Mouse (Mus musculus) cerebellum, postnatal 4 days (tissue): ENCODE results near the gene Zfp663.

Experiments used
- DNase-seq, 2 experiments: peaks; one replicate each; pipeline ENCODE4 v3.0.0; 2022; ENCODE audit warnings: low spot score in 2 of 2, mixed read lengths in 1 of 2

The Zfp663 gene

GRCm38 (mm10) chr2:165320531-165321150 is 47.9 kb downstream of the Zfp663 start:
- no peak for DNase-seq

DNA sequence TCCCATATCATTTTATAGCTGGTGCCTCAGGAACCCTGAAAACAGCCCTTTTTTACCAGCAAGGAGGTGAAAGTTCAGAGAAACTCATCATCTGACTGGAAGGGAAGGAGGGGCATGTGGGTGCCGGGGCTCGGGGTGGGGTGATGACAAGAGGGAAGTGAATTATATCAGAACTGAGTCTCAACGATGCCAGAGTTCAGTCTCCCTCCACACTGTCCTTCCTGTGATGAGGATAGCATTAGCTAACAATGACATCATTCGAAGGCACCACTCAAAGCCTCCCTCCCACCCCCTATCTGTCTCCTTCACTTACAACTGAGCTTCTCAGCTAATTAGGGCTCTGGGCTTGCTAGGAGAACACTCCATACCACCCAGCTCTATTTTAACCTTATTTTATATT is 49.0 kb downstream of the Zfp663 start:
- DNase-seq = no peak

DNA sequence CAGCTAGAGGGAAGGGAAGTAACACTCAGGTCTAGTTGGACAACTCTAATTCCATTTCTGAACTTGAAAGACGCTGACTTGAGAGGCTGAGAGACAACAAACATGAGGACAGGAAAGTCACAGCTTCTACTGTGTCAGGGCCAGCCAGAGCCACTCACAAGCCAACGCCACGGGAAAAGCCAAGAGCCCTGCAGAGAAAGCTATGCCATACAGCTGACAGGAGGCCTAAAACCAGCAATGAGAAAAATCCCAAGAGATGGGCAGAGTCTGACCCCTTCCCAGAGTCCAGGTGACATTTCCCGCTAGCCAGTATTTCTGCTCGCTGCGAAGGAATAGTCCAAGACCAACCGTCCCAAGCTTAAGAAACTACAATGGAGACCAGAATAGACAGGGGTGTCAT is 49.6 kb downstream of the Zfp663 start:
- DNase-seq = no peak

GRCm38 (mm10) chr2:165317621-165318263 is 50.8 kb downstream of the Zfp663 start:
- no peak for DNase-seq

DNA sequence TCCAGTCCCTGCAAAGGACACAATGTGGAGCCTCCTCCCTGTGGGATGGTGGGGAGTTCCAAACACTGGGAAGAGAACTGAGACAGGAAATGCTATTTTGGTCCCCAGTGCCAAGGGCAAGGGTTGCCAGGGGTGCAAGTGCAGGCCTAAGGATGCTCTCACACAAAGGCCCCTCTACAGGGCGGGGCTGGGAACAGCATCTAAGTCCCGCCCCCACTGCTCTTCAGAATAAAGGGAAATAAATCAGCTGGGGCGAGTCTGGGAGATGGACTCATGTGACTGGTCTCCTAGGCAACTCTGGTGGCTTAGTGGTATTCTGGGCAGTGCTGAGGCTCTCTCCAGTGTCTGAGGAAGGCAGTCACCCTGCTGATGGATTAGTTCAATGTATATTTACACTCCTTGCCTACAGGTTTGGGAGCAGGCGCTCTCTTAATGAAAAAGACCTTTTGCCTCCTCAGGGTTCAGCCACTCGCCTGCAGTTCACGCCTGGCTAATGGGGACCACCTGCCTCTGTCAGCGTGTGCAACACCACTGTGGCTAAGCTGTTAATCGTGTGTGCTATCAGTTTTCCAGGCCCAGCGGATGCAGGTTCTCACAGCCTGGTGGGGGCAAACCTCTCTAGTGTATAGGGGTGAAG is 51.6 kb downstream of the Zfp663 start:
- no peak for DNase-seq

GRCm38 (mm10) chr2:165316204-165316603 is 52.3 kb downstream of the Zfp663 start:
- no peak for DNase-seq

DNA sequence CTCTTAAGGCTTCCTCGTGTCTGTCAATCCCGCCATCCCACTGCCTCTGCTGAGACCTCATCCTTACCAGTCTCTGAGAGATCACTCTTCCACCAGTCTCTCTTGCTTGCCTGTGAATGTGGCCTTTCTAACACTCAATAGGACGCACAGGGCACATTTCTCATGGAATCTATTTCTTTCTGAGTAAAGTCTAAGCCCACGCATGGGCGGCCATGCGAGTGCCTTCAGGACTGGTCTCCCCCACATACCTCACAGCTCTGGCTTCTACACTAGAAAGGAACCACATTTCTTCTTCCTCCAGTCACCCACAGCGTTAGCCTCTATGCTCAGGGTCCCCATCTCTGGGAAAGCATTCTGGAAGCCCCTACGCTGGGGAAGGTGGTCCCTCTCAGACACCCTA is 54.3 kb downstream of the Zfp663 start:
- no peak for DNase-seq

DNA sequence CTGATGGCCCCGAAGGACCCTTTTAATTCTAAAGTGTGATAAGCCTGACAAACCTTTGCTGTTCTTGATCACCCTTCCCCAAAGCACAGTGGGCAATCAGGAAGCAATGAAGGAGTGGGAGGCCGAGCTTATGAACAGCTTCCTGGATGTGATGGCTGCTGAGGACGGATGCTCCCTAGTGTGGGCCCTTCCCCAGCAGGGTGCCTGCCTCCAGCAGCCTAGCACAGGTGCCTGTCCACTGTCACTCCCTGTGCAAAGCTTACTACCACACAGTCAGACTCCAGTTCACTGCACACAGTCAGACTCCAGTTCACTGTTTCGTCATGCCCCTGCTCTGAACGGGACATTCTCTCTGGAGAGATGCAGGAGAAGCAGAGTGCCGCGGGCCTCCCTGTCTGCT is 56.1 kb downstream of the Zfp663 start:
- no peak for DNase-seq

DNA sequence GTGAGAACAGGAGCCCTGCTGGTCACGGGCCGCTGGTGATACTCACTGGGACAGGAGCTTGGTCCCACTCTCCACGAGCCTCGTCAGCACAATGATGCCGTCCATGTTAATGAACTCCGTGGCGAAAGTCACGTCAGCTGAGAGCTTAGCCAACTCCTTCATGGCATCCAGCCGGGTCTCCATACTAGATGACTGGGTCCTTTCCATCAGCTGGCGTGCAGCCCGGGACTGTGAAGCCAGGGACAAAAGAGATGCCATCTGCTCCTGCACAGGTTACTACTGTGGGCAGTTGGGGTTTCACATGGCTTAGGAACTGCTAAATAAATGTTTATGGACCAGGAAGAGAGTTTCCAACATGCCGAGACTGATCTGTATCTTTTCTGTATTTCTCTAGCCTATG is 57.0 kb downstream of the Zfp663 start:
- DNase-seq = peak; percentile 52 to 93

- no peak for DNase-seq
Measured at GRCm38 (mm10) chr2:165310818-165311425, 57.6 kb downstream of the Zfp663 start.

GRCm38 (mm10) chr2:165307801-165308200 is 60.7 kb downstream of the Zfp663 start:
- no peak for DNase-seq

DNA sequence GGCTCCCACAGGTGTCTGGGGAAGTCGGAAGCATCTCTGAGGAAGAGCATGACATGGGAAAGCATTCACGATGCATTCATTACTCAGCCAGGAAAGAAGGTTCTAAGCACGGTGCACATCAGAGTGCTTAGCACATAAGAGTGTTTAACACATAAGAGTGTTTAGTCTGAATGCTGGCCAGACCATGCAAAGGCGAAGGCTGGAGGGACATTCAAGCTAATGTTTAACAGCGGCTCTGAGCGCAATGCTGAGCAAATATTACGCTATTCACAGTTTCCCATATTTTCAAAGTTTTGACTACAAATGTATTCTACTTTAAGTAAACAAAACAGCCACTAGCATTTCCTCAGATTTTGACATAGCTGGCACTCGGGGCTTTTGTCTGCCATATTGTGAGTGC is 63.1 kb downstream of the Zfp663 start:
- DNase-seq = no peak

- DNase-seq = no peak
Measured at GRCm38 (mm10) chr2:165304819-165305218, 63.7 kb downstream of the Zfp663 start.

DNA sequence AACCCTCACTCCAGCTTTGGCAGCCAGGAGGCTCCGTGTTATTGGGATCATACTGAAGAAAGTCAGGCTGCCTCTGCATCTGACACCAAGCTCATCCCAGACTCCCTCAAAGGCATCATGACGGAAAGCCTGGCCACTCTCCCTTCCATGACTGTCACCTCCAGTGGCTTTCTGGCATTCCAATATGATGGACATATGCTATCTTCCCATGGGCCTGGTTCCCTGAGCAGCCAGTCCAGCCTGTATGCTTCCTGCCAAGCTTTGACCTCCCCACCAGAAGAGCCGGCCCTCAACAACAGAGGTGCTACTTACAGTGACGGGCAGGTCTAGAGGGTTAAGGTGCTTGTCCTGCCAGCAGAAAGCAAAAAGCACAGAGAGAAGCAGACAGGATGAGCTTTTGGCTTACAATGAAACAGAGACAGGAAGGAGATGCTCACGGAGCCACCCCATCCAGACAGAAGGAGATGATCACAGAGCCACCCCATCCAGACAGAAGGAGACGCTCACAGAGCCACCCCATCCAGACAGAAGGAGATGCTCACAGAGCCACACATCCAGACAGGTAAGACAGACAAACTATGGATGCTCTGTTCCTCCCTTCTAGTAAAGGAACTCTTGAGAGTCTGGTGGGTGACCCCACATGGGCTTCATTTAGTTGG is 65.0 kb downstream of the Zfp663 start:
- no peak for DNase-seq

DNA sequence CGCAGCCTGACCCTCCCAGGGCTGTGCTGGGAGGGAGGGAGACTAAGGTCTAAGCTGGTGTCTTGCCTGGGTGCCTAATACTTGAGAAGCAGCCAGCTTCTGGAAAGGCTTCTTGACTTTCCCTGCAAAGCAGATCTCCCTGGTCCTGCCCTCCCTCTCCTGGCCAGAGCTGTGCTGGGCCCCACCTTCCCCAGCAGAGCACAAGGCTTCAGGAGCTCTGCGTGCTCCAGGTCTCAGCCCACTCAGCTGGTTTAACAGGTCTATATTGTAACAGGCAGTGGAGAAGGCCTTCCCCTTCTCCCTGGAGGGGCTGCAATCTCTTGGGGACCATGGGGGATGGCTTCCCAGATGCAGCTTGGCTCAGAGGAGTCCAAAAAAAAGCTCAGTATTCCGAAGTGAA is 67.1 kb downstream of the Zfp663 start:
- DNase-seq = no peak
